Mouse (Mus musculus) layer of hippocampus, adult 18-20 months (tissue): ENCODE measurements around the gene Gm20916. TPM values are rescaled to one million over a fixed set of nuclear protein-coding genes. Genes with fewer than 3 reads are reported as not detected.
"Not testable (repeated sequence)": the region's sequence is repeated elsewhere in the genome, so short reads cannot be mapped to it uniquely, and the experiment has no call there.

Source experiments
- DNase-seq, 2 experiments: peaks; one replicate each; pipeline ENCODE4 v3.0.0; 2022; ENCODE audit warnings: low spot score in 2 of 2
- long read RNA-seq: library from polyadenylated mRNA; stranded (forward); transcript quantifications from one replicate; pipeline ENCODE4 v2.0.0, GENCODE M21; 2021
- total RNA-seq, 2 experiments: library from RNA; stranded (reverse); gene quantifications; 2 replicates each; pipeline ENCODE4 v1.2.3; 2021

Gm20916 gene
- not detected for total RNA-seq
- long read RNA-seq = 0 reads

- not testable (repeated sequence) for DNase-seq
These were observed at the start of gene Gm20916 for GRCm38 (mm10) chrY:79319265-79319664. Gm20916 (plus strand) TSS chrY:79319565.

Other genes starting within 250 kb of the Gm20916 start
- gene Gm20917, start 168.4 kb upstream of the Gm20916 start, total RNA-seq = not detected